Mouse (Mus musculus) monocyte, adult 59 days (primary cell): ENCODE data around the gene Rasef. TPM values are rescaled to one million over a fixed set of nuclear protein-coding genes. Genes with fewer than 3 reads are reported as not detected.

Experiments used
- total RNA-seq, 2 experiments: library from RNA; stranded (reverse); gene quantifications; one replicate each; pipeline ENCODE4 v1.2.4; 2023

The Rasef gene
- total RNA-seq, result not detected

GRCm38 (mm10) chr4:73790260-73791185 is at the start of gene Rasef:
TSS of gene Rasef (minus strand) at chr4:73790994.

GRCm38 (mm10) chr4:73683216-73683615 is 107.6 kb downstream of the Rasef start, which contains the start of gene Gm428:
TSS of gene Gm428 (plus strand) at chr4:73683516.

GRCm38 (mm10) chr4:73668054-73668453 is 122.7 kb downstream of the Rasef start, which contains the start of gene Gm11239:
TSS of gene Gm11239 (plus strand) at chr4:73668354.

Other genes starting within 250 kb of the Rasef start
- gene Gm11238, start 183.1 kb downstream of the Rasef start, total RNA-seq, result not detected
- not detected for gene Gm11237, start 168.0 kb downstream of the Rasef start, total RNA-seq
- not detected for gene Gm11236, start 152.9 kb downstream of the Rasef start, total RNA-seq
- not detected for gene Gm11239, start 122.6 kb downstream of the Rasef start, total RNA-seq
- gene Gm428, start 107.5 kb downstream of the Rasef start, total RNA-seq, result not detected
- not detected for gene Gm11758, start 85.3 kb upstream of the Rasef start, total RNA-seq
- gene Gm11757, start 100.1 kb upstream of the Rasef start, total RNA-seq, result not detected
- not detected for gene Gm13871, start 115.0 kb upstream of the Rasef start, total RNA-seq
- gene Gm11756, start 129.8 kb upstream of the Rasef start, total RNA-seq, result not detected
- gene 2310002L09Rik, start 159.9 kb upstream of the Rasef start, total RNA-seq, result not detected
- not detected for gene Frmd3, start 222.4 kb upstream of the Rasef start, total RNA-seq